Mouse (Mus musculus): ENCODE results near the gene Atoh8.

The Atoh8 gene

GRCm38 (mm10) chr6:72254588-72255075, 19.3 kb upstream of the Atoh8 start:
- no peak for DNase-seq (ENCODE audit: low spot score in 2 of 2)

- DNase-seq (ENCODE audit: low spot score in 2 of 2), result no peak
Observed at GRCm38 (mm10) chr6:72253911-72254587, 18.7 kb upstream of the Atoh8 start.

DNA sequence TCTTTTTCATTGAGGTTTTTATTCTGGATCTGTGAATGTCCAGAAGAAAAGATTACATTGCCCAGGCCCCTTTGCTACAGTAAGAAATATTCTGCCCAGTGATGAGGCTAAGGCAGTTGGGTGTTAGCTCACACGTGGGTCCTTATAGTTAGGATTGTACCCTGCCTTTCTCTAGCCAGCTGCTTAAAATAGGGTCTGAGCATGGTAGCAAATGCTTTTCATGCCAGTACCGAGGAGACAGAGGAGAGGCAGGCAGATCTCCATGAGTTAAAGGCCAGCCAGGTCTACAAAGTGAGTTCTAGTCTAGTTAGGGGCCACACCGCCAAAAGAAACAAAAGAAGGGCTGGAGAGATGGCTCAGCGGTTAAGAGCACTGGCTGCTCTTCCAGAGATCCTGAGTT, 17.8 kb upstream of the Atoh8 start:
- DNase-seq (ENCODE audit: low spot score in 2 of 2), result no peak

- no peak for DNase-seq (ENCODE audit: low spot score in 2 of 2)
Observed at GRCm38 (mm10) chr6:72252433-72252832, 17.1 kb upstream of the Atoh8 start.

GRCm38 (mm10) chr6:72249981-72250380, 14.6 kb upstream of the Atoh8 start:
- DNase-seq (ENCODE audit: low spot score in 2 of 2), result no peak

GRCm38 (mm10) chr6:72248150-72248914, 13.0 kb upstream of the Atoh8 start:
- DNase-seq (ENCODE audit: low spot score in 2 of 2), result no peak

DNA sequence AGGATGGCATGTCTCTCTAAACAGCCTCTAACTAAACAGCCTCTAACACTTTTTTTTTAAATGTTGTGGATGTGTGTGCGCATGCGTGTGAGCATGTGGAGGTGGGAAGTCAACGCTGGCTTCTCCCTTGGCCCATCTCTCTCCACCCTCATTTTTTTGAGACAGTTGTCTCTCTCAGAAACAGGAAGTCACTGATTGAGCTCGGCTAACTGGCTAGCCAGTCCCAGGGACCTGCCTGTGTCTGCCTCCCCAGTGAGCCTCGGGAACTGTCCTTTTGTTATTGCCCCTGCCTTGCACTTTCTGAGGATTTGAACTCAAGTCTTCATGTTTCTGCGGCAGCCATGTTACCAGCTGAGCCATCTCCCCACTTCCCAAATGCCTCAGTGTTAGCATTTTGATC, 10.9 kb upstream of the Atoh8 start:
- DNase-seq (ENCODE audit: low spot score in 2 of 2), result no peak

DNA sequence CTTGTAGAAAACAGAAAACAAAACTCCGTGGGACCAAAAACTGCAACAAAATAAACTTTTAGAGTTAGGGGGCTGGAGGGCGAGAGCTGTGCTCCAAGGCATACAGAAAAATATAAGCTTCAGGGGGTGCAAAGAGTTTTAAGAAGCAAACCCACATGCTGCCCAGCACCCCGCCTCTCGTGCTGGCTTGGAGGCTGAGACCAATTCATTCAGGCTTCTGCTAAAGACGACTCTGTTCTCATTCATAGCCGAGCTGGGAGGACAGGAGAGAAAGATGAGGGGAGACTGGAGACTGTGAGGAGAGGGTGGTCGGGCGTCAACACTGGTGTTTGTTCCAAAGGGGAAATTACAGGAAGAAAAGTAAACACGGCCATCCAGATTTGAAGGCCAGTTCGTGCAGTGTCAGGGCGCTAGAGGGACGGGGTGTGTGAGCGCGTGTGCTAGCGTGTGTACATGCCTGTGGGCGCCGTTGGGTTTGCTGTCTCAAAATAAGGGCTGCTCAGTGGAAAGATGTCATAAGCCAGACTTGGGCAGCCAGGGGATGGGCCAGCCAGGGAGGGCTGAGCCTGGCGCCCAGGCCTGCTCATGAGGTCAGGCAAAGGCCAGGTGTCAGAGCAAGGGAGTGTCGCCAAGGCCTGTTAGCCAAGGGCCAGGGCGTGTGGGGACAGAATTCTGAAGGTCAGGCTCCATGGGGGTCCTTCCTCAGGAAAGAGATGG, 9.3 kb upstream of the Atoh8 start:
- peak in 1 of 2 experiments; percentile 44 for DNase-seq (ENCODE audit: low spot score in 2 of 2)

GRCm38 (mm10) chr6:72244144-72244549, 8.8 kb upstream of the Atoh8 start:
- DNase-seq (ENCODE audit: low spot score in 2 of 2), result peak; percentile 92 to 94

- DNase-seq (ENCODE audit: low spot score in 2 of 2), result no peak
Observed at GRCm38 (mm10) chr6:72242532-72243320, 7.3 kb upstream of the Atoh8 start.

DNA sequence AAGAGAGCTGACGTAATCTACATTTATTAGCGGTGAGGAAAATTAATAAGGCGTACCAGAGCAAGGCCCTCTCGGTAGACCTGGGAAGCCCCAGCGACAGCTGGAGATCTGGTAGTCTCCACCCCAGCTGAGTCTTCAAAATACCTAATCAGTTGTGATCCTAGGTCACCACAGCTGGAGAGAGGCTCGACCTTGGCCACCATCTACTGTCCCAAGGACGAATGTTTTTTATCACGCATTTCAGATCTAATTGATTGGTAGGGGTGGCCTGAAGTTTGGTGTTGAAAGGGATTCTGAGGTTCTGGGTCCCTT, 6.4 kb upstream of the Atoh8 start:
- no peak for DNase-seq (ENCODE audit: low spot score in 2 of 2)

- no peak for DNase-seq (ENCODE audit: low spot score in 2 of 2)
Observed at GRCm38 (mm10) chr6:72241133-72241842, 5.9 kb upstream of the Atoh8 start.

- no peak for DNase-seq (ENCODE audit: low spot score in 2 of 2)
Observed at GRCm38 (mm10) chr6:72240042-72240441, 4.7 kb upstream of the Atoh8 start.

DNA sequence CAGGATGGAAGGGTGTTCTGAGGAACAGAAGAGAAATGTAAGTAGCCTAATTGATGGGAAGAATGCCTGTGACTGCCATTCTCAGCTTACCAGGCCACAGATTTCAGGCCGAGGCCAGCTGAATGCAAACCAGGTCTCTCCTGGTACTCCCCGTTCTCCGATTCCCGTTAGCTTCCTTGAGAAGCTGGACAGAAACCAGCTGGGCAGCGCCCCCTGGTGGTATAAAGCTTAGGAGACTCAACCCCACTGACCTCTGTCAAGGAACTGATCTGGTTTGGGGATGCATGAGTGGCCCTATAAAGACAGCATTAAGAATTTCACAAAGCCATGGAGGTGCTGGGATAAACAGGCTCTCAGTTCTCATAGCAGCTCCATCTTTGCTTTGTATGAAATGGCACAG, 1.7 kb upstream of the Atoh8 start:
- peak; percentile 72 to 91 for DNase-seq (ENCODE audit: low spot score in 2 of 2)

GRCm38 (mm10) chr6:72235807-72236407, 530 bp upstream of the Atoh8 start:
- no peak for DNase-seq (ENCODE audit: low spot score in 2 of 2)

DNA sequence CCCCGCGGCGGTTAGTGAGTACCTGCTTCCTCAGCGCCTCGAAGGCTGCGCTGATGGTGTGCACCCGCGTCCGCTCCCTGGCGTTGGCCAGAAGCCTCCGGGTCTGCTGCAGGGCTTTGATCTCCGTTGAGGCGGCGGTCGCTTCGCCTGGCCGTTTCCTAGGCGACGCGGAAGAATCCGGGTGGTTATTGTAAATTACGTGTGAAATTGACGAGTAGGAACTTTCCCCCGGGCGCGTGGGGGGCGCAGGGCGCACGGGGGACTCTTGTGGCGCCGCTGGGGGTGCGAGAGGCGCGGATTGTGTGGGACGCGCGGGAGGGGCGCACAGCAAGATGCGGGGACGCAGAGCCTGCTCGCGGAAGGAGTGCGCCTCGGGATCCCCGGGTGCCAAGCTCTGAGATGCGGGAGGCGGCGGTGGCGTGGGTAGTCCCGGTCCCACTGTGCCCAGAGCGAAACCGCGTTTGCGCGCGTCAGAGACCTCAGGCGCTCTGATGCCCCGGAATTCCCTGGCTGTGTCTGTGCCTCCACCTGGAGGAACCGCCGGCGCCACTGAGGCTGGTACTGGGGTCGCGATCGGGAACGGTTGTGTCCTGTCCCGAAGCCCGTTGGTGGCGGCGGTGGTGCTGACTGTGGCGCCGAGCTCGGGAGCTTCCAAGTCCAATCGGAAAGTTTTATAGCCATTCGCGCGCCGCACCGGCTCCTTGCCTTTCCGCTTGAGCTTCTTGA, 842 bp downstream of the Atoh8 start:
- no peak for DNase-seq (ENCODE audit: low spot score in 2 of 2)

DNA sequence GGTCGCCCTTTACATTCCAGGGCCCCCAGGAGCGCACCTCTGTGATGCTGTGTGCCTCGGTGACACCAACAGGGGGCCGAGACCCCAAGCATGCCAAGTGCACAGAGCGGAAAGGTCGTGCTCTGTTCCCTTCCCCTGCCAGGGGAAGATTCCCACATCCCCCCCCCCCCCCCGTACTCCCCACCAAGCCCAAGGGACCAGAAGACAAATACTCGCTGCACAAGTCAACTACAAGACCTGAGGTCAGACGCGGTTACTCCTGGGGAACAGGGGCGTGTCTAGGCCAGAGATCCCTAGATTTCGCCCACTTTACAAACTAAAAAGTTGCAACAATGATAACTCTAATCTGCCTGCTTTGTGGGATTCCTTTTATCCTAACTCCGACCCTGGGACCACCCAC, 1.4 kb downstream of the Atoh8 start:
- DNase-seq (ENCODE audit: low spot score in 2 of 2), result no peak

GRCm38 (mm10) chr6:72232870-72233269, 2.5 kb downstream of the Atoh8 start:
- no peak for DNase-seq (ENCODE audit: low spot score in 2 of 2)

GRCm38 (mm10) chr6:72232411-72232810, 3.0 kb downstream of the Atoh8 start:
- DNase-seq (ENCODE audit: low spot score in 2 of 2), result no peak

DNA sequence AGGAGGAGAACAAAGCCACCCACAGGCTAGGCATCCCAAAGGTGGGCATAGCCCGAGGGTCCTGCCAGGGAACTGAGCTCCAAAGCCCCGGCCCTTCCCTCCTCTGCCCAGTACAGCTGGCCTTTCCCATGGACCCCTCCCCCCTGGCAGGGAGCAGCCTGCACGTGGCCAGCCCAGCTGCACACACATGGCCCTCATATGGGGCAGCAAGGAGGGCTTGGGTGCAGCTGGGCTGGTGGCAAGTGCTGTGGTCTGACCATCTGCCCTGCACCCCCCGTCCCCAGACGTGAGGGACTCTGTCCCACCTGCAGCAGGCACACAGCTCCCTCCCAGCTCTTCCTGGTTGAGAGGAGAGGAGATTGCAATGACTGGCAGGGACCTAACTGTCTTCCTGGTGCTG, 4.5 kb downstream of the Atoh8 start:
- DNase-seq (ENCODE audit: low spot score in 2 of 2), result no peak
